8 mouse cellular contexts compared by ENCODE assay signal in genomic region chr10:43751881-43752675, GRCm38 (mm10).
DNase-seq lines count a peak whose midpoint lies in the region; ATAC-seq and TF ChIP-seq lines count a peak whose summit lies in the region.

No protein-coding gene starts in this region.

- peak; percentile 34 for DNase-seq in left cerebral cortex, adult 11 months (ENCODE audit: low spot score)
- DNase-seq in left cerebral cortex, adult 8-10 months (ENCODE audit: low spot score in 2 of 2), result no peak
- peak; percentile 11 to 24 for DNase-seq in cerebellum, adult 18-20 months
- DNase-seq in heart, adult 18-20 months, result peak; percentile 54 to 63
- peak; percentile 96 for DNase-seq in kidney, adult 2 months
- peak; percentile 87 for DNase-seq in lung, postnatal 0 days (ENCODE audit: low spot score)
- no peak for DNase-seq in urinary bladder, postnatal 36 days (ENCODE audit: low spot score in 2 of 2)

- H3K36me3 ChIP-seq in kidney, adult 2 months (ENCODE audit: control insufficient read depth, insufficient read depth, low read length), result no peaks in the 10 kb centered on the region
- H3K36me3 ChIP-seq in lung, postnatal 0 days (ENCODE audit: insufficient read depth, low read length), result no peaks in the 10 kb centered on the region
- H3K36me3 ChIP-seq in small intestine, adult 2 months (ENCODE audit: control insufficient read depth, insufficient read depth, low read length), result no peaks in the 10 kb centered on the region

- no peaks in the 10 kb centered on the region for H3K9me3 ChIP-seq in lung, postnatal 0 days (ENCODE audit: low read length)

- TF ChIP-seq POLR2A in kidney, adult 2 months (IDR thresholded peaks at IDR 0.05; ENCODE audit: low read depth, low read length), result no peak
- TF ChIP-seq POLR2A in small intestine, adult 2 months (IDR thresholded peaks at IDR 0.05; ENCODE audit: low read depth, low read length), result no peak

- H3K9ac ChIP-seq in lung, postnatal 0 days (replicated peaks; ENCODE audit: low read depth), result no peak overlapping the region

- 29% methylated on average over 5 of the region's 5 CpGs for WGBS in kidney, adult 2 months
- 43% methylated on average over 5 of the region's 5 CpGs for whole genome bisulfite sequencing in lung, postnatal 0 days
- WGBS in small intestine, adult 2 months, result 37% methylated on average over 5 of the region's 5 CpGs

- H3K4me1 ChIP-seq in kidney, adult 2 months (ENCODE audit: control insufficient read depth, insufficient read depth, low read length), result peaks cover 9% of the 10 kb centered on the region
- H3K4me1 ChIP-seq in lung, postnatal 0 days (ENCODE audit: insufficient read depth, low read depth, low read length), result no peaks in the 10 kb centered on the region
- H3K4me1 ChIP-seq in small intestine, adult 2 months (ENCODE audit: control insufficient read depth, insufficient read depth, insufficient read length, low read length), result peaks cover 16% of the 10 kb centered on the region; the same call in 1 of the 2 replicates

- H3K4me2 ChIP-seq in lung, postnatal 0 days (replicated peaks; ENCODE audit: low read depth, low read length), result no peak overlapping the region

- H3K4me3 ChIP-seq in kidney, adult 2 months (ENCODE audit: insufficient read depth, low read depth, low read length), result no peak overlapping the region
- no peak overlapping the region for H3K4me3 ChIP-seq in lung, postnatal 0 days (ENCODE audit: low read depth, low read length)
- no peak overlapping the region for H3K4me3 ChIP-seq in small intestine, adult 2 months (ENCODE audit: low read depth, low read length)

- no peak for TF ChIP-seq EP300 in lung, postnatal 0 days (IDR thresholded peaks at IDR 0.05)

- peak; percentile 83 for ATAC-seq in lung, postnatal 0 days

- no peaks in the 10 kb centered on the region for H3K27me3 ChIP-seq in kidney, adult 2 months (replicated peaks; ENCODE audit: control insufficient read depth, insufficient read depth, low read length)
- H3K27me3 ChIP-seq in lung, postnatal 0 days (replicated peaks; ENCODE audit: insufficient read depth, low read length), result no peaks in the 10 kb centered on the region
- H3K27me3 ChIP-seq in small intestine, adult 2 months (ENCODE audit: control insufficient read depth, insufficient read depth, low read length), result no peaks in the 10 kb centered on the region

- TF ChIP-seq CTCF in kidney, adult 2 months (conservative IDR thresholded peaks at IDR 0.05; ENCODE audit: insufficient read depth, insufficient read length, low read depth, low read length), result no peak
- no peak for TF ChIP-seq CTCF in lung, postnatal 0 days (IDR thresholded peaks at IDR 0.05)
- no peak for TF ChIP-seq CTCF in small intestine, adult 2 months (IDR thresholded peaks at IDR 0.05; ENCODE audit: extremely low read depth, insufficient read length, insufficient replicate concordance, low read depth, low read length)

- H3K27ac ChIP-seq in kidney, adult 2 months (ENCODE audit: insufficient read depth, low read depth, low read length), result 0 out of 2 replicates have a peak overlapping the region, but pooled peaks have one; percentile 8
- H3K27ac ChIP-seq in lung, postnatal 0 days (ENCODE audit: low read length), result no peak overlapping the region
- 0 out of 2 replicates have a peak overlapping the region, but pooled peaks have one; percentile 7 for H3K27ac ChIP-seq in small intestine, adult 2 months (ENCODE audit: insufficient read depth, low read depth, low read length)

Comparison
In these comparisons a context has a peak if more than half of its experiments do, and no peak if none do; other contexts are left out.
1. DNase-seq: peak in left cerebral cortex, adult 11 months (single experiment), cerebellum, adult 18-20 months (2 of 2), heart, adult 18-20 months (2 of 2), kidney, adult 2 months (single experiment) and lung, postnatal 0 days (single experiment); none in left cerebral cortex, adult 8-10 months (0 of 2) and urinary bladder, postnatal 36 days (0 of 2).